Mouse (Mus musculus): Measurements from ENCODE around the gene Troap. TPM values are rescaled to one million over a fixed set of nuclear protein-coding genes. Genes with fewer than 3 reads are reported as not detected.
A peak's percentile ranks its signal among the peaks of the same experiment; 100 is the strongest.

Troap gene
- polyA plus RNA-seq, 1 experiment = 18.6 TPM

- TF ChIP-seq POLR2AphosphoS2 (IDR thresholded peaks at IDR 0.05; ENCODE audit: insufficient read length, low read depth) (no peak), POLR2A (IDR thresholded peaks at IDR 0.05; ENCODE audit: insufficient read length, low read depth) (peak; percentile 24)
- Histone ChIP-seq H3K4me2 (ENCODE audit: low read depth) (no peak overlapping the region), H3K4me3 (no peak overlapping the region), H3K36me3 (ENCODE audit: control insufficient read depth, insufficient read depth) (peaks cover 38% of the 10 kb centered on the region), H3ac (ENCODE audit: control insufficient read depth, insufficient read length) (no peak overlapping the region), H3K79me2 (ENCODE audit: control insufficient read depth, insufficient read depth) (peaks cover 27% of the 10 kb centered on the region), H3K27me3 (ENCODE audit: control insufficient read depth, insufficient read depth, insufficient read length) (no peaks in the 10 kb centered on the region)
Measured at GRCm38 (mm10) chr15:99038025-99038424, 36.4 kb upstream of the Troap start.

DNA sequence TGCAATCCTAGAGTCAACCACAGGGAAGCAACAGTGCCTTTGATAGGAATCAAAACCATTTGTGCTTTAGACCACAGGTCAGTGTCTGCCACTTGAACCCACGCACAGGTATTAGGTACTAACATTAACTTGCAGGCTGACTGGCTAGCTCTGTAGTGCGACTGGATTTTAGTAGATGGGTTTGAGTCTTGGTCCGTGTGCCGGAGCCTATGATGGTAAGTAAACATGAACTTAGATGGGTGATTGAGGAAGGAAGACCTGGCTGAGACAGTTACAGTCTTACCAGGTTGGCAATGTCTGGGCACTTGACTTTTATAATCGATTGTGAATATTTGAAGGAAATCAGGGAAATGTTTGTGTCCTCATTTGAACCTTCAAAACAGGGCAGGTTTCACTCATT is 35.6 kb upstream of the Troap start:
- H3K4me3 ChIP-seq = no peak overlapping the region
- H3K4me2 ChIP-seq (ENCODE audit: low read depth) = no peak overlapping the region
- peaks cover 19% of the 10 kb centered on the region for H3K79me2 ChIP-seq (ENCODE audit: control insufficient read depth, insufficient read depth)
- no peaks in the 10 kb centered on the region for H3K27me3 ChIP-seq (ENCODE audit: control insufficient read depth, insufficient read depth, insufficient read length)
- H3K36me3 ChIP-seq (ENCODE audit: control insufficient read depth, insufficient read depth) = peaks cover 38% of the 10 kb centered on the region
- TF ChIP-seq SRF (IDR thresholded peaks at IDR 0.05; ENCODE audit: control insufficient read depth, insufficient read length, low read depth) = no peak
- no peak for TF ChIP-seq TCF3 (IDR thresholded peaks at IDR 0.05; ENCODE audit: insufficient read length, low read depth)
- TF ChIP-seq CEBPB (IDR thresholded peaks at IDR 0.05; ENCODE audit: insufficient read depth, poor library complexity, severe bottlenecking) = no peak
- no peak for TF ChIP-seq MYOG (IDR thresholded peaks at IDR 0.05; ENCODE audit: control insufficient read depth in 1 of 3, insufficient read depth in 1 of 3, insufficient read length in 2 of 3, low read depth in 2 of 3)
- peak; percentile 58 for TF ChIP-seq POLR2AphosphoS2 (IDR thresholded peaks at IDR 0.05; ENCODE audit: insufficient read length, low read depth)
- no peak for TF ChIP-seq USF1 (IDR thresholded peaks at IDR 0.05; ENCODE audit: low read depth)
- H3ac ChIP-seq (ENCODE audit: control insufficient read depth, insufficient read length) = no peak overlapping the region

- Histone ChIP-seq H3K36me3 (ENCODE audit: control insufficient read depth, insufficient read depth) (peaks cover 38% of the 10 kb centered on the region), H3ac (ENCODE audit: control insufficient read depth, insufficient read length) (no peak overlapping the region), H3K4me2 (ENCODE audit: low read depth) (no peak overlapping the region), H3K27me3 (ENCODE audit: control insufficient read depth, insufficient read depth, insufficient read length) (no peaks in the 10 kb centered on the region), H3K79me2 (ENCODE audit: control insufficient read depth, insufficient read depth) (peaks cover 17% of the 10 kb centered on the region), H3K4me3 (no peak overlapping the region)
- TF ChIP-seq POLR2AphosphoS2 (IDR thresholded peaks at IDR 0.05; ENCODE audit: insufficient read length, low read depth) (peak; percentile 71), POLR2A (IDR thresholded peaks at IDR 0.05; ENCODE audit: insufficient read length, low read depth) (peak; percentile 25), REST (IDR thresholded peaks at IDR 0.05; ENCODE audit: insufficient read depth, insufficient read length) (no peak)
Measured at GRCm38 (mm10) chr15:99039306-99039705, 35.1 kb upstream of the Troap start.

GRCm38 (mm10) chr15:99039996-99040919 is 34.1 kb upstream of the Troap start:
- H3ac ChIP-seq (ENCODE audit: control insufficient read depth, insufficient read length) = no peak overlapping the region
- no peak overlapping the region for H3K4me2 ChIP-seq (ENCODE audit: low read depth)
- TF ChIP-seq MYOG (IDR thresholded peaks at IDR 0.05; ENCODE audit: control insufficient read depth in 1 of 3, insufficient read depth in 1 of 3, insufficient read length in 2 of 3, low read depth in 2 of 3) = no peak
- peak; percentile 64 for TF ChIP-seq POLR2AphosphoS2 (IDR thresholded peaks at IDR 0.05; ENCODE audit: insufficient read length, low read depth)
- no peak overlapping the region for H3K4me3 ChIP-seq
- peaks cover 29% of the 10 kb centered on the region for H3K36me3 ChIP-seq (ENCODE audit: control insufficient read depth, insufficient read depth)
- H3K79me2 ChIP-seq (ENCODE audit: control insufficient read depth, insufficient read depth) = peaks cover 8% of the 10 kb centered on the region
- no peaks in the 10 kb centered on the region for H3K27me3 ChIP-seq (ENCODE audit: control insufficient read depth, insufficient read depth, insufficient read length)

GRCm38 (mm10) chr15:99040920-99041856 is 33.2 kb upstream of the Troap start:
- Histone ChIP-seq H3K27me3 (ENCODE audit: control insufficient read depth, insufficient read depth, insufficient read length) (no peaks in the 10 kb centered on the region), H3K4me2 (ENCODE audit: low read depth) (no peak overlapping the region), H3K79me2 (ENCODE audit: control insufficient read depth, insufficient read depth) (peaks cover 1% of the 10 kb centered on the region), H3K4me3 (no peak overlapping the region), H3K36me3 (ENCODE audit: control insufficient read depth, insufficient read depth) (peaks cover 19% of the 10 kb centered on the region), H3ac (ENCODE audit: control insufficient read depth, insufficient read length) (no peak overlapping the region)
- TF ChIP-seq TCF3 (IDR thresholded peaks at IDR 0.05; ENCODE audit: insufficient read length, low read depth) (no peak), SRF (IDR thresholded peaks at IDR 0.05; ENCODE audit: control insufficient read depth, insufficient read length, low read depth) (no peak), MYOG (IDR thresholded peaks at IDR 0.05; ENCODE audit: control insufficient read depth in 1 of 3, insufficient read depth in 1 of 3, insufficient read length in 2 of 3, low read depth in 2 of 3) (no peak), CEBPB (IDR thresholded peaks at IDR 0.05; ENCODE audit: insufficient read depth, poor library complexity, severe bottlenecking) (no peak), E2F4 (IDR thresholded peaks at IDR 0.05; ENCODE audit: insufficient read depth) (no peak), REST (IDR thresholded peaks at IDR 0.05; ENCODE audit: insufficient read depth, insufficient read length) (no peak), POLR2A (IDR thresholded peaks at IDR 0.05; ENCODE audit: insufficient read length, low read depth) (no peak), MYOD1 (IDR thresholded peaks at IDR 0.05; ENCODE audit: control insufficient read depth in 1 of 3, insufficient read length in 2 of 3, low read depth in 2 of 3) (no peak), POLR2AphosphoS2 (IDR thresholded peaks at IDR 0.05; ENCODE audit: insufficient read length, low read depth) (no peak), MAX (IDR thresholded peaks at IDR 0.05; ENCODE audit: low read depth) (no peak), USF1 (IDR thresholded peaks at IDR 0.05; ENCODE audit: low read depth) (no peak), TCF12 (IDR thresholded peaks at IDR 0.05; ENCODE audit: insufficient read depth, poor library complexity, severe bottlenecking) (no peak)
